Mouse (Mus musculus) cerebellum, postnatal 14 days (tissue): Measurements from ENCODE around the gene Sytl1.

Source experiments
- DNase-seq, 2 experiments: peaks; one replicate each; pipeline ENCODE4 v3.0.0; 2021; ENCODE audit warnings: mixed read lengths in 2 of 2

The Sytl1 gene

DNA sequence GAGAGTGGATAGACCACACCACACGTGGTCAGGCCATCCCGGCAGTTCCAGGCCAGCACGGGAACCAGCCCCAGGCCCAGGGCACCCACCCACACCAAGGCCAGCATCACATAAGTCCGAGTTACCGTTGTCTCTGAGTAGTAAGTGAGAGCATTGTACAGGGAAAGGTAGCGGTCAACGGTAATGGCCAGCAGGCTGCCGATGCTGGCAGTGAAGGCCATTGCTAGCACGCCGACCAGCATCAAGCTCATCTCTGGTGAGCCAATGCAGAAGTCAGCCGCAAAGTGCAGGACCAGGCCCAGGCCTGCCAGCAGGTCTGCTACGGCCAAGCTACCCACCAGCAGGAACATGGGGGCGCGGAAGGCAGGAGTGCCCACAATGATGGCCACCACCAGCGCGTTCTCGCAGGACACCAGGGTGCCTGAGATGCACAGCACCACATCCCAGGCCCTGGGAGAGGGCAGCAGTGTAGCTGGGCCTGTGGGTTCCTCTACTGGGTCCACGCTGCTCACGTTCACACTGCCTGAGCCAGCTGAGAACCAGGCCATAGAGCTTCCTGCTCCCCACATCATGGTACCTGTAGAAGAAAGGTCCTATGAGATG, 52.0 kb downstream of the Sytl1 start:
- peak in 1 of 2 experiments; percentile 60 for DNase-seq

DNA sequence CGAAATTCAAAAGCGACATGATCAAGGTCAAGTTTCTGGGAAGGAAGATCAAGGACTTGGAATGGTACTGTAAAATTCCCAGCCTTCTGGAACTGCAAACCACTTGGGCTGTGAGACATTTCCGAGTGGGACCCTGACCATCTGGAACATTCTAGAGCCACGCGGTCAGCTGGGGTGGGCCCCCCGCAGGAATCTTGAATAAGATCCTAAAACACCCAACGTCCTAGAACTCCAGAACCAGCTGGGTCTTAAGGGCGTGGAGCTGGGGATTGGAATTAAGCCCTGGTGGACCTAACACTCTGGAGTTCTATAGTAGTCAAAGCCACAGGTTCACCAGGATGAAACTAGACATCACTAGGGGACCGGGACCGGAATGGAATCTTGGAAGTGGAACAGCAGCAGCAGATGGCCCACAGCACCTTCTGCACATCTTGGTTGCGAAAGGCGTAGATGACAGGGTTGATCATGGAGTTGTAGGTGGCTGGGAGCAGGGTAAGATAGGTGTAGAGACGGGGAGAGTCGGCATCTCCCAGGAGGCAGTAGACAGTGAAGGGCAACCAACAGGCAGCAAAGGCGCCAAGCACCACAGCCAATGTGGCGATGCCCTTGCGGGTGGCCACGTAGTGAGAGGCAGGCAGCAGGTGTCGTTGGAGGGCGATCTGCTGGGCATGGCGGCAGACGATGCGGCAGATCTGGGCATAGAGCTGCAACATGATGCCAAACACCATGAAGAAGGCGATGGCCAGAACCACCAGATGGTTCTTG, 52.7 kb downstream of the Sytl1 start:
- peak; percentile 75 to 77 for DNase-seq

DNA sequence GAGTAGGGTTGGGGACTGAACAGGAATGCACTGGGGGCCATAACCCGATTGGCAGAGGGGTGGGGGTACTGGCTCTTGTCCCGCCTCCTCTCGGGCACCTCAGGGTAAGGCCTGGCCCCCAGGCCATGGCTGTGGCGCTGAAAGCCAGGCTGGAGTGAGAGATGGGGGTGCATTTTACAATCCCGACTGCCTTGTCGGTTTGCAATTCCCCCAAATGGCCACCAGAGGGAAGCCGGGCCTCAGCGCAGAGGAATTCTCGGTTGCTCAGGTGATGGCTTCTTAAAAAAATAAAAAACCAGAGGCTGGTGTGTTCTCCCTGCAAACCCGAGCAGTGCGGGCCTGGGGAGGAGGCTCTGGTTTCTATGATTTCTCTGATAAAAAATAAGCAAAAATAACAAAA, 53.5 kb downstream of the Sytl1 start:
- DNase-seq, result peak; percentile 78 to 82

DNA sequence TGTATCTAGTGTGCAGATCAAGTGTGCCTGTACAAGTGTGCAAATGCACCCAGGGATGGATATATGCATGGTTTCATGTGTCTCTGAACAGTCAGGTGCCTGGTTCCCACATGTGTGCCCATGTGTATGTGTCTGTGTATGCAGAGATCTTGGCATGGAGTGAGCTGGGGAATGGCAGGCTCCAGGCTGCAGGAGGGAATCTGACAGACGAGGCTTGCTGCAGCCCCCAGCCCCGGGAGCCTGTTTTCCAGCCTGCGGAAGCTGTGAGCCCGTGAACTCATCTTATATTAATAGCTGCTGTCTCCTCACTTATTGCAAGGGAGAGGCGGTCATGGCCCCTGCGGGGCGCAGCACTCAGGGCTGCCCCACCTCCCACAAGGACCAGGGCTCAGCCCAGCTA, 58.5 kb downstream of the Sytl1 start:
- no peak for DNase-seq

DNA sequence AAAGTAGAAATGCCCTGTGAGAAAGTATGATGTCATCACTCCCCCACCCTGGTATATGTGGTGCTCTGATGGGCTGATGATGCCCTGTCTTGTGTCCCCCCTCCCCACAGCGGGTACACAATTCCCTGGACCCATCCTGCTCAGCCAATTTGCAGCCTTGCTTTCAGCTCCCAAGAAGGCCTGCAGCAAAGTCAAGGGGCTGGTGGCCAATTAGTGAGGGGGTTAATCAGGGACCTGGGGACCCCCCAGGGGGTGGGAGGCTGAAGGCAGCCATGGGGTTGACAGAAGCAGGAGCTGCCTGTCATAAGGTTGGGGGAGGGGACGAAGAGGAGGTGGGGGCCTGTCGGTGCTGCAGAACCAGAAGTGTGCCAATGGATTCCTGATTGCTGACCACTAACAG, 59.3 kb downstream of the Sytl1 start:
- no peak for DNase-seq
